Mouse (Mus musculus): Measurements from ENCODE around the gene Pkdcc.

DNA sequence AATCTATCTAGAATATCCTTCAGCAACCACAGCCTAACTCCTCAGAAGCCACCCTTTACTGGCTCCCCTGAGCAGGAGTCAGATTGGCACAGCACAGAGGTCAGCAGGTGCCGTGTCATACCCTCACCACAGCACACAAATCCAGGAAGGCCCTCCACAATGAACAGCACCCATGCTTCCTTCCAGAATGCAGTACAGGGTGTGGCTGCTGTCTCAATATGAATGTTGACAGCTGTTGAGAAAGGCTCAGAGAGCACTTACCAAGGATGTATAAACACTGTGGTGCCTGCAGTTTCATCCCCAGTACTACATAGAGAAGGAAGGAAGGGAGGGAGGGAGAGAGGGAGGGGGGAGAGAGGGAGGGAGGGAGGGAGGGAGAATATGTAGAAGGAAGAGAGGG is 29.4 kb downstream of the Pkdcc start:
- TF ChIP-seq POLR2A (IDR thresholded peaks at IDR 0.05; ENCODE audit: low read depth, low read length): no peak
- TF ChIP-seq CTCF (conservative IDR thresholded peaks at IDR 0.05; ENCODE audit: insufficient read depth, insufficient read length, low read depth, low read length): no peak
